8 mouse cellular contexts compared by ENCODE assay signal in genomic region chr15:62136932-62137594, GRCm38 (mm10).
DNase-seq lines count a peak whose midpoint lies in the region; ATAC-seq lines count a peak whose summit lies in the region.

No protein-coding gene starts in this region.

- H3K4me2 ChIP-seq in kidney, embryonic 15.5 days, result no peak overlapping the region
- no peak overlapping the region for H3K4me2 ChIP-seq in lung, embryonic 16.5 days (ENCODE audit: low read depth, low read length)

- H3K9ac ChIP-seq in kidney, embryonic 15.5 days, result no peak overlapping the region
- H3K9ac ChIP-seq in lung, embryonic 16.5 days (ENCODE audit: low read length), result no peak overlapping the region

- no peak for DNase-seq in kidney, adult 18-20 months
- peak; percentile 72 for DNase-seq in adrenal gland, adult 8-10 months
- peak; percentile 58 to 81 for DNase-seq in gastrocnemius, adult 8-10 months (ENCODE audit: low spot score in 2 of 2)
- DNase-seq in T-cell, adult 2 months (ENCODE audit: low spot score), result no peak
- no peak for DNase-seq in spleen, adult 18-20 months
- no peak for DNase-seq in frontal cortex, postnatal 25 days (ENCODE audit: low spot score in 2 of 2)

- 48% methylated on average over 14 of the region's 14 CpGs for WGBS in kidney, embryonic 15.5 days
- WGBS in lung, embryonic 16.5 days, result 45% methylated on average over 14 of the region's 14 CpGs

- no peaks in the 10 kb centered on the region for H3K36me3 ChIP-seq in kidney, embryonic 15.5 days
- H3K36me3 ChIP-seq in lung, embryonic 16.5 days (ENCODE audit: control insufficient read depth, insufficient read depth, low read length), result no peaks in the 10 kb centered on the region

- H3K4me3 ChIP-seq in kidney, embryonic 15.5 days (replicated peaks), result no peak overlapping the region
- no peak overlapping the region for H3K4me3 ChIP-seq in lung, embryonic 16.5 days (ENCODE audit: low read length)

- peaks cover 41% of the 10 kb centered on the region for H3K4me1 ChIP-seq in kidney, embryonic 15.5 days
- peaks cover 19% of the 10 kb centered on the region for H3K4me1 ChIP-seq in lung, embryonic 16.5 days (replicated peaks; ENCODE audit: control insufficient read depth, insufficient read depth, low read length)

- H3K27me3 ChIP-seq in kidney, embryonic 15.5 days, result no peaks in the 10 kb centered on the region
- no peaks in the 10 kb centered on the region for H3K27me3 ChIP-seq in lung, embryonic 16.5 days (ENCODE audit: control insufficient read depth, insufficient read depth, low read depth, low read length)

- ATAC-seq in kidney, embryonic 15.5 days (replicated peaks; ENCODE audit: low FRiP score), result no peak
- peak; percentile 60; the same call in 1 of the 2 replicates for ATAC-seq in lung, embryonic 16.5 days (ENCODE audit: low read depth)

- 0 out of 2 replicates have a peak overlapping the region, but pooled peaks have one; percentile 30 for H3K27ac ChIP-seq in kidney, embryonic 15.5 days
- peak overlapping the region; percentile 8; the same call in 1 of the 2 replicates for H3K27ac ChIP-seq in lung, embryonic 16.5 days (ENCODE audit: low read length)

- H3K9me3 ChIP-seq in kidney, embryonic 15.5 days (replicated peaks), result no peaks in the 10 kb centered on the region
- H3K9me3 ChIP-seq in lung, embryonic 16.5 days (ENCODE audit: control insufficient read depth, low read length), result no peaks in the 10 kb centered on the region

Comparison
In these comparisons a context has a peak if more than half of its experiments do, and no peak if none do; other contexts are left out.
1. DNase-seq: peak in adrenal gland, adult 8-10 months (single experiment) and gastrocnemius, adult 8-10 months (2 of 2); none in kidney, adult 18-20 months (single experiment), T-cell, adult 2 months (single experiment), spleen, adult 18-20 months (0 of 2) and frontal cortex, postnatal 25 days (0 of 2).